Mouse (Mus musculus) c-Kit-negative CD71-positive TER-119-positive erythroid progenitor cells, embryonic 14.5 days (primary cell): ENCODE data around the gene Syt1.

Source experiments
- DNase-seq: peaks from one replicate; pipeline ENCODE4 v3.0.0-alpha.2; 2013; ENCODE audit warnings: low read depth, low spot score

The Syt1 gene

DNA sequence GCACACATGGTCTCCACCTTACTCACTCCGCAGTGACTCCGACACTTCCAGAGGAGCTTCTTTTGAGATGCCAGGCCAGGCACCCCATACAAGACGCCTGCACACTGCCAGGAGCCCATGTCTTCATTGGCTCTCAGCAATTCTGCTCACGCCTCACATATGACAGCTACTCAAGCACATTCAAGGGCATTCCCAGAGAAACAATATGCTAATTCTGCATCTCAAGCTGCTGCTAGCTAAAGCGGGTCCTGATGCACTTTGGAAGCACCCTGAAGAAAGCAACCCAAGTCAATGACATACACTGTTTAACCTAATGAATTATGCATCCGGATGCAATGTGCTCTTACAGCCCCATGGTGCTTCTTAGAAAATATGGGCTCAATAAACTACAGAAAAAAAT is 247.1 kb downstream of the Syt1 start:
- DNase-seq = no peak

DNA sequence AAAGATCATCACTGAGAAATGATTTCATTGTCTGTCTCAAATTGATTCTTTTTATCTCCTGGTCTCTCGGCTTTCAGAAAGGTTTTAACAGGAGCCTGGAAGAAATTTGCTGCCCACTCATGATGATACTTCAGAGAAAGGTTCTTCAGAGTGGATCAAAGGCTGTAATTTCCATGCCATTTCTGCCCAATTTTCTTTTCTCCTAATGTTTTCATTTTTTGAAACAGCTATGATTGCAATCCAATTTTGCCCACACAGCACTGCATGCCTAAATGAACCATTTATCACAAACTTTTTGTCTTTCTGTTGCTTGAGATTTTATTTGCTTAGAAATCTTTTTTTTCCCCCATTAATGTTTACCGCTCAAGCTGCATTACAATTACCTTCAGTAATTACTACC is 257.5 kb downstream of the Syt1 start:
- DNase-seq = no peak

DNA sequence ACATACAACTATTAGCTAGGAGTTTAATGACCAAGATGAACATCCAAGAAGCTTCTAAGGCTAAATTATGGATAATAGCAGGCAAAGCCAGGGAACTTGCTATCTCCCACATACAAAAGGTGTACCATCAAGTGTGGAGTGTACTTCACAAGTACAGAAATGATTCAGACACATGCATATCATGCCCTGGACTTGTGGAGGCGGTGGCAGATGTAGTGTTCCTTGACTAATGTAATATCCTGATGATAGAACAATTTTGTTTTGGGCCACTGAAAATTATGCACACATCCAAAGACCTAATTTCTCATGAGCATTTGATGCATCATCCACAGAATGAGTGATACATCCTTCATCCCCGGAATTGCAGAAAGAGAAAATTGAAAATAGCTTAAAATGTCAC is 267.0 kb downstream of the Syt1 start:
- DNase-seq = no peak

DNA sequence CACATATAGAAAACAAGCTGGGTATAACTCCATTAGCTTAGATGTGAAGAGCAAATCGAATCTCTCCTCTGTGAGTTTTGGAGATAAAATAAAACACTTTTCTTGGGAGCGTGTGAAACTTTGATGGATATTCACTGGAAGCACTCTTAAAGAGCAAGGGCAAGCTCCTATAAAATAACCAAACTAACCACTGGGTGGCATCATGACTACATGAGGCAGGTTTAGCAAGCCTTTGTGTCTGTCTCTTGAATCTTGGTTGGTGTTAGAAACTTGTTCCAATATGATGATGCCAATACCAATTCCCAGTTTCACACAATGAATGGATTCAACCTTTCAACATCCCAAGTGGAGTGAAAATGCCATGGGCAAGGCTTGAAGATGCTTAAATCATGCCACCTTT is 276.8 kb downstream of the Syt1 start:
- no peak for DNase-seq

DNA sequence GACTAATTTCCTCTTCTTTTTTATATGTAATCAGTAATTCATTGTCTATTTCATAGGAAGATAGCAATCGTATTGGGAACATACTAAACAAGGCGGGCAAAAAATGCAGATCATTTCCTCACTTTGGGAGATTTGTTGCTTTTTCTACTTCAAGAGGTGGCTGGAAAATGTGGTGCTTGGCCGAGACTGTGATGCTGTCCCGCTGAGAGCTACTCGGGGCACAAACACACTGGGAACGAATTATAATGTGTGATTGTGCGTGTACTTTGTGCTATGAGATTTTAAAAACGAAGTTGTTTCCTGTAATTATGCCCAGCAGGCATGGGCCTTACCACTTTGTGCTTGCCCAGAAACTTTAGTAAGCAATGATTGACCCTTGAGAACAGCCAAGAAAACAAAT is 281.8 kb downstream of the Syt1 start:
- DNase-seq = no peak

DNA sequence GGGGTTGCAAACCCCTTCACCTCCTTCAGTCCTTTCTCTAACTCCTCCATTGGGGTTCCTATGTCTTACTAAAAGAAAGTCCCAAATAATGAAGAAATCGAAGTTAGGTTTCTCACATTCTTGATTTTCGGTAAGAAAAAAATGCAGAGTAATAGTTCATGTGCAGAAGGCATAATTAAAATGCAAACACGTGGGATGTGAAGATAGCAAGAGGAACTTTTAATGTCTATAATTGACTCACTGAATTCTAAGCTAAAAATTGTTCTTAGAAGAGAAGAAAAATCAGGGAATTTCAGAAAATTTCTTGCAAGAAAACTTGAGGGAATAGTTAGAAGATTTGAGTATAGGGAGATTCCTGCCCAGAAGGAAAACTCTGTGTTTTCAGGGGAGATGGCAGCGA is 284.4 kb downstream of the Syt1 start:
- DNase-seq = no peak

DNA sequence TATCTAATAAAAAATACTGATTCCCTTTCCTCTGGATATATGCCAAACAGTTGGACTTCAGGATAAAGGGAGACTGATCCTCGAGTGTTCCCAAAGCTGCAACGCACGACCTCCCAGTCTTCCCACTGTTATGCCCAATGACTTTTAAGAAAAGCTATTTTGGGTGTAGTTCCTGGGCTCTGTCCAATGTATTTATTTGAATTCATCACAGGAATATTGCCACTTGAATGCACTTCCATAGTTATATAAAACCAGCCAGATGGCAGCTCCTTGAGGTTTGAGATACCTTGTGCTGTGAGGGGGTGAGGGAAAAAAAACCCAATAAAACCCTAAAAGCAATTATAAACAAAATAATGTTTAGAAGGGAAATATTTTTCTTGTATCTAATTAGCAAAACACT is 285.9 kb downstream of the Syt1 start:
- DNase-seq = no peak

DNA sequence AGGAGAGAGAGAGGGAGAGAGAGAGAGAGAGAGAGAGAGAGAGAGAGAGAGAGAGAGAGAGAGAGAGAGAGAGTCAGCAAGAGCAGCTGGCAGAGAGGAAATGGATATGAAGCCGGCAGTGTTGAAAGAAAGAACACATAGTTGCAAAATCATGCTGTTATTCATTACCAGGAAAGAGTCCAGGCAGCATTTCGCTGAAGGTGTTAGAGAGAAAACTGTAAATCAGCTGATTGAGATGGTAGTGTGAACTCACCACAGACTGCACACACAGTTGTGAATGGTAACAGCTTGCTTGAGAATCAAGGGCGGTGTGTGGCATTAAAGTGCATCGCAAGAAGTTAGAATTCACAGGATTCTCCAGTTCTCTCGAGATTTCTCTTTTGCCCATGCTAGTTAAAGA is 300.3 kb downstream of the Syt1 start:
- DNase-seq = no peak

DNA sequence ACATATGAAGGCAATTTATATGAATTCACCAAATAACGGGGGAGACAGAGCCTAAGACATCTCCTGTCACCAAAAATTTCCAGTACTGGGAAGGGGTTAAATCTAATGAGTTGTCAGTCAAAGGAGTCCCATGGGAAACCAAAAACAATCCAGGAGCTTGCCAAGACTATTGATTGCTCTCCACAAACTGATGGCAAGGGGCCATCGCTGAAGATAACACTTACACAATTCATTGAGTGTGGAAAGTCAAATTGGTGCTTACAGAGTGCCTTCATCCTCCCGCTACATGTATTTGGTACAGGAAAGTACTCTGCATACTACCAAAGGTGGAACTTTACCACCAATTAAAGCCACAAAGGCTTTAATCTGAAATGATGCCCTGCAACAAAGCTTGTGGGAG is 305.1 kb downstream of the Syt1 start:
- DNase-seq = no peak

DNA sequence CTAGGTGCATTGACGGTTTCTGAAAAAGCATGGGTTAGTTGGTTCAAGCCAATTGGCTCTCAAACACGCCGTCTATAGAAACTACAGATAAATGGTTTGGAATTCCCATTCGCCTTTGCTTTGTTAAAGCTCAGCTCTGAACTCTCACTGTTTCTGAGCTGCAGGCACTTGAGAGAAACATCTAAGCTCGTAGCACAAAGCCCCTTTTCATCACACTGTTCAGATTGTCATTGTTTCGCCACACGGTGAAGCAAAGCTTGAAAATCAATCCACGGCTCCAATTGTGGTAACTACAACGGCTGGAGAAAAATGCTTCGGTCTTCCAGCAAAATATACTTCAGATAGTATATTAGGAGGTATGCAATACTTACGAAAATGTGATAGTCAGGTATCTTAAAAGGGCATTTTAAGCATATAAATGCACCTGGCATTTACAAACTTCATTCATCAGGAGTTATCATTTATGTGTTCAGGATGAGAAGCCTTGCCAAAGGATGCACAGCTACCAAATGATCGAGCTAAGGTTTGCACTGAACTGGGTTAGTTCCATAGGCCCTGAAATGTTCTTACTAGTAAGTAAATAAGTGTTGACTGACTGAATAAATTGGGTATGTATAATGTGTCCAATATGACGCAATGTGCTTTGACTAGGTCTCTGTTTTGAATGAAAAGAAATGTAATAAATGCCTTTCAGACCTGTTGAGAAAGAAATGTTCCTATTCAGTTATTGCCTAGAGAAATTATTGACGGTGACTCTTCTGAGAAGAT is 309.2 kb downstream of the Syt1 start:
- no peak for DNase-seq

DNA sequence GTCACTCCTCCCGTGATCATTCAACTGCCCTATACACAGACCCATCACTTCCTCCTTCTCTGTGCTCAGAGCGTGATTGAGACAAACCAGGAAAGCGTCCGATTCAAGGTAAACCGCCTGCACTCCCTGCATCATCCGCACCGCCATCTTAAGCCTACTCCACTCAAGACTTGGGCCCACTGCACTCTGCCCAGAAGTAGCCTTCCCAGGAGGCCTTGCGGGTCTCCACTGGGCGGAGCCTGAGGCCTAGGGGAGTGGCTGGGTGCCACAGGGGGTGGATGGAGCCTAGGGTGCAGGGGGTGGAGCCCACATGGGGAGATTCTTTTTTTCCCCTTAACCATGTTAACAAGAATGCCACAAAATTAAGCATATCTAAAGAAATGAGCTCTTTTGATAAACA is 310.8 kb downstream of the Syt1 start, which contains the start of gene Gm5136:
Gene Gm5136, minus strand, starts transcription at position 215 of the 400 bp plus-strand sequence.
- no peak for DNase-seq

DNA sequence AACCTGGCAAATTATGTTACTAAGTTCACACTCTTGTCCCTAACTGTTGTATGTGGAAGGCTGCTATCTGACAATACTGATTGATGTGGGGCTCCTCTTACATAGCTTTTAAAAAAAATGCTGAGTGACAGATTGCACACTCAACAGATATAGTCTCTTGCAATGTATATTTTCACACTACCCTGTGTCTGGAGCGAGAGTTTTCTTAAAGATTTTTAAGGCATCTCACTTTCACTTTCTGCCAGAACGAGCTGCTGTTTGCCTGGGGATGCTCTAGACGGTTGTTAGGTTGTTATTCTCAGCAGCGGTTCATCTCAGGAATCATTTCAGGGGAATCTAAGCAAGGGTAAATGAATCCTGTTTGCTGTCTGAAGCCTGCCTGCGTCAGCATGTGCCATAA is 313.7 kb downstream of the Syt1 start:
- DNase-seq = no peak

DNA sequence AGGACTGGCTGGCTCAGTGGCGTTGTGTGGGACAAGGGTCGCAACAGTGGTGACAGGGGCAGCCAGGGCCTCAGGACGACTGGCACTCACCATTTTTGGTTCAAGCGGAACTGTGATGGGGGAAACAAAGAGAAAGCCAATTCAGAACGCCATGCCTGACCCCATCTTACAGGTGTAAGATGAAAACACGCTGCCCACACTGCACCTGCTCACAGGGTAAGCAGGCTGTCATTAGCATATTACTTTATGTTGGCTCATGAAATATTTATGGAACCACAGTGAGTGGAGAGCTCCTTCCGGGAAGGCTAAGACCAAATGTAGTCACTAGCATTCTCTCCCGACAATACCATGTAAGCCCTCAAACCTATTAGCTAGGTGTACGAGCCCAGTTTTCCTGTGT is 319.8 kb downstream of the Syt1 start:
- no peak for DNase-seq

DNA sequence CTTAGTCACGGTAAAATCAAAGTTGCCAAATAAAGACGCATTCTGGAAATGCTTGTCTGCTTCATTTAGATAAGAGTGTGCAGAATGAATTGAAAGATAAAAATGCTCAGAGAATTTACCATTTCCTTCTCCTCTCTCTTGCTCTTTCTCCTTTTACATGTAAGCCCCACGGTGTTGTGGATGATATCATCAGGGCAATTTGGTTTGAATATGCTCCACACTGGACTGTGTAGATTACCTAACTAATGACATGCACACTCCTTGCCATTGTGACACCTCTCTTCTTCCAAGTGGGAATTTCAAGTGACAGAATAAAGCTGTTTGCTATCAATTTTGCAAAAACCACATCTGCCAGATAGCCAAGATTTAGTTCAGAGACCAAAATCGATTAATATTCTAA is 324.1 kb downstream of the Syt1 start:
- DNase-seq = no peak

DNA sequence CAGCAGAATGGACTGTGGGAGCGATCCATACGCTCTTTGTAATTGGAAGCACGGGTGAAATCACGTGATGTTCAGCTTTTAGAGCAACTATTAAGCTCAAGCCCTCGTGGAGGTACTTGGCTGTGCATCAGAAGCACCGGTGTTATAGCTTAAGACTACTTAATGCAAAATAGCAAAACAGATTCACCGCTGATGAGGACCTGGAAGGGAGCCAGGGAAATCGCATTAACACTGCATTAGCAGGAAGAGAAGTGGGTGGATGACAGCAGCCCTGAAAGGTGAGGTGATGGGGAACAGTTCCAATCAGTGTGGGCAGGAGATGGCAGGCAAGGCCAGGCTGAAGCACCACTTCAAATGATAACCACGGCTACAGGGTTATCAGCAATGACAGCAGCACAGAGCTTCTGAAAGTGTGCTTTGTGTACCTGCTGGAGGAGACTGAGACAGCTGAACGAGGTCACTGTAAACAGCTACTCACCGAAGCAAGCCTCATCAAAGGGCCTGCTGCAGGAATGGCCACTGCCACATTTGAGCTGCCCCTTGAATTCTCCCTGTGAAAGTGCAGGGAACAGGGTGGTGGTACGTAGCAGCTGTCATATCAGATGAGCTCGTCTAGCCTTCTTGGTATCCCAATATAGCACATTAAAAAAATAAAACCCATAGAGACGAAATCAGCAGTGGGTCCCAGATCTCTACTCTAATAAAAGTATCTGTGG is 330.9 kb downstream of the Syt1 start:
- DNase-seq = no peak

DNA sequence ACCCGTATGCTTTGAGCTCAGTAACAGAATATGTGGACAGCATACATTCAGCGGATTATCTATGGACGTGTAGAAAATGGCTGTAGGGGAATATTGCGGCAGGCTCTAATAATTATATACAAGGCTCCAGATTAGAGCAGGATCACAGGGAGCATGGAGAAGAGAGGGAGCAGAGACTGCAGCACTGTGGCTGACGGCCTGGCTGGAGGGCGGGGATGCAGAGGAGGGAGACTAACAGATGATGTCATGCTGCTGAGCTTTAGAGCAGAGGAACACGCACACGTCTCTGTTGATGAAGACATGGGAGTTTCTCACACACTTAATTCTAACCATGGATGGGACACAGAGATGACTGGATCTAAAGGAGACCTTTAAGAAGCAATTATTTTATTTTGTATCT is 333.7 kb downstream of the Syt1 start:
- DNase-seq = no peak

DNA sequence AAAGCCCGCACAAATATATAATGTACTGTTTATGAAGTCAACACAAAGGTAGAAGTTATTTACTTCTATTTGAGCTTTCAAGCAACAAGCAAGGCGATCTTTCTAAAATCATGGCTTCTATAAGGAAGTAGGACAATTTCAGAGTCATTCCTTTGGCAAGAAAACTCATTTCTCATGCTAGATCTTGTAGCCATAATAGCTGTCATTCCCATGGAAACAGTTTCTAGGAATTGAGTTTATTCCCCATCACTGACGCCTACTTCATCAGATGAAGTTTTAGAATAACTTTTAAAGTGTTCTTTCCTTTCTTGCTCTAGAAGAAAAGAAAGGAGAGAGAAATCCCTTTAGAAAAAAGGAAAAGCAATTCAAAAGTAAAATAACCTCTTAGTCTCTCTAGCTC is 341.8 kb downstream of the Syt1 start:
- no peak for DNase-seq

DNA sequence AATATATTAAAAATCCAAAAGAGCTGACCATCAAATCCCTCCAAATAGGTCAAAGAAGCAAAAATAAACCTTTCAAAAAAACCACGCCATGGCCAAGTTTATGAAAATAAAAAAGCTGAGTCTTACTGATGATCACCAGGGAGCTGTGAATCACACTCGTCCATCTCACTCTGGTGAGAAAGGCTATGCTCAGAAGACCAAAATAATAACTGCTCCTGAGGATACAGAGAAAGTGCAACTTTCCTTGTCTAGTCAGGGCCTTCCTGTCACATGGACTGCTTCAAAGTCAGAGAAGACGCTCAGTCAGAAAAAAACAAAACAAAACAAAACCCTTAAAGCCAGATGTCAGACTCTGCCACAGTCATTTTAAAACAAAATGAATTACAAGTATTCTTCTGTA is 350.5 kb downstream of the Syt1 start:
- no peak for DNase-seq

DNA sequence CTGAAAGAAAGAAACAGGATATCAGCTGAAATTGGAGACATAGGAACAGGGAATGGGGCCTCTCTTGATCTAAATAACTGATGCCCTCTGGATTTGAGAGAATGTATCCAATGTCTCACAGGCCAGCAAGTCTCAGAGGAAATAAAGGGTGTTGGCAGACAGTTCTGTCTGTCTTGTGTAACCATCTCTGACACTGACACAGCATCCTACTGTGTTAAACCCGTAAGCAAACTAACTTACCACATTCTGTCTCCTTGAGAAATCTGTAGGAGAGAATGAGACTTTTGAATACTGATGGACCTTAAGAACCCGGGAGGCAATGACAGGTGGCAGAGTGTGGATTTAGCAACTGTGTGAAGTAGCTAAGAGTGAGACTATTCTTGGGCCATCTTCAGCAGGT is 352.5 kb downstream of the Syt1 start:
- DNase-seq = no peak

DNA sequence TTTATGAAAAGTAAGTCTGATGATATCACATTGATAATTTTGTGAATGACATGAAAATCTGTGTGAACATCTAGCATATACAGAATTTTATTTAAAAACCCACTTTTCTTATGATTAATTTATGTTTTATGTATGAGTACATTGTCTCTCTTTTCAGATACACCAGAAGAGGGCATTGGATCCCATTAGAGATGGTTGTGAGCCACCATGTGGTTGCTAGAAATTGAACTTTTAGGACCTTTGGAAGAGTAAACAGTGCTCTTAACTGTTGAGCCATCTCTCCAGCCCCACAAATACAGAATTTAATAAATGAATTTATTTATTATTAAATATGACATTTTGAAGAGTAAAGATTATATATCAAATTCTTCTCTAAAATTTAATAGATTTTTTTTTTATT is 353.1 kb downstream of the Syt1 start:
- no peak for DNase-seq

DNA sequence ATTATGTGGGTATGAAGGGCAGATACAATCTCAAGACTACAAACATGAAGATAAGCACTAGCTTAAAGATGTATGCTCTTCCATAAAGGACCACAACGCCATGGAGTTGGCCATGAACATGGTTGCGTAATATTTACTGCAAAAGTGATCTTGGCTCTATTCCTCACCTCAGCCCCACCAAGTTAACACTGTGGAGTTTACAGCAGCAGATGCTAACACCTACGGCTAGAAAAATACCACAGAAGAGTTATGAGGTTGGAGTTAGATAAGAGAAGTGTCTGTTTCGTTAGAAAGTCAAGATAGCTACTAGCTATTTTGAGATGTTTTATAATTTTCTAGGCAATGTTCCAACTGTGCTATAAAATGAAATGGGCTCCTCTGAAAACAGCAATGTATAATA is 353.9 kb downstream of the Syt1 start:
- no peak for DNase-seq

DNA sequence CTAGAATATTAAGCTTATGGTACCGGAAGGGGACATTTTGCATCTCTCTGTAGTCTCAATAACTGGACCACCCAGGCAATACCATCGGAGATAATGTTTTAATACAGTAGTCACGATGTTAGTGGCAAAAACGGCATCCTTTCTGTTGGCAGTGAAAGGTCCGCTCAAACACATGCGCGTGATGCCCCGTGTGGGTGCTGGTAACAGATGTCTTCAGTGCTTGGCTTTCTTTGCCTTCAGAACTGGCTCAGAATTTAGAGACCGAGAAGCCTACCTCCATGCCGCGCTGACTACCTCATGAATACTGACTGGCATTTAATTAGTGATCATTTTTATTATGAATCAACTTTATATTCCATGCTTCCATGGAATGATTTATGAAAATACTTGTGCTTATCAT is 355.7 kb downstream of the Syt1 start:
- no peak for DNase-seq

DNA sequence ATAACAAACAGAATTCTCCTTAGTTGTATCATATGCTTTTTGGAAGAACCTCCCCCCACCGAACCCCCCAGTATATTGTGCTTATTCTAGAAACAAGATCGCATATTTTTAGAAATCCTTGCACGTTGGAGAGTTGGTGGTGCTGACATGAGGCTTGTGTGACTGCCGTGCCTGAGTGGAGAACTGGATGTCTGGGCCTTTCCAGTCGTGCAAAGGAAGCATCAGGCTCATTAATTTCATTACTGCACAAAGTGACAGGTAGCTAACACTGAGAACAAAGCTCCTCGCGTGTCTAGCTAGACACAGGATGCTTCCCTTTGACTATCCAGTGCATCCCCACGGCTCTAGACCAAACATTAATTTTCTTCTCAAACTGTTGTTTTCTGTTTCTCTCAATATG is 358.0 kb downstream of the Syt1 start:
- no peak for DNase-seq

DNA sequence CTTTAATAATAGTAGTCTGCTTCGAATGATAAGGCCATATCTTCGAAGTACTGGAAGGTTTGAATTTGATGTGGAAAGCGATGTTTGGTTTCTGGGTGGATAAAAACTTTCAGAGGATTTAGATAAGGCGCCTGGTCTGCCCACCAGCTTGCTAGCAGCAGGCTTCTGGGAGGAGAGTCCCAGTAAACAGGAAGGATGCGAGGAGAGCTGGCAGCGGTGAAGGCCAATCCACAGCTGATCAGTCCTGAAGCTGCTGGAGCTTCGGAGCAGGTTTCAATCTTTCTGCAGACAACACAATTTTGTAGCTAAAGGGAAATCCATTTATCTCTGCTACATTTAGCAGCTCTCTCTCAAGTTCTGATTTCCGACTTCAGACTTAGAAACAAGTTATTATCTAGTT is 358.7 kb downstream of the Syt1 start:
- no peak for DNase-seq
